Mouse (Mus musculus) stomach, embryonic 14.5 days (tissue): Measurements from ENCODE around the gene Epn3. TPM values are rescaled to one million over a fixed set of nuclear protein-coding genes. Genes with fewer than 3 reads are reported as not detected.

Experiments used
- ATAC-seq: fragments of 200-750 bp; cut with Nextera tagmentation; 2 replicates; pipeline ENCODE4 v1.8.0; 2017; ENCODE audit warnings: low read depth, moderate TSS enrichment; ENCODE audit not compliant: insufficient number of reproducible peaks, insufficient read depth, low FRiP score
- H3K27ac ChIP-seq: fragments of 300-500 bp; sonication (generic); 2 replicates; pipeline ENCODE4 v1.5.1; 2014; ENCODE audit warnings: mild to moderate bottlenecking, low read length, moderate library complexity, mixed read lengths
- H3K27me3 ChIP-seq: fragments of 300-500 bp; sonication (generic); 2 replicates; pipeline ENCODE4 v1.6.1; 2014; ENCODE audit warnings: low read length, control low read depth, mixed read lengths; ENCODE audit not compliant: control insufficient read depth, insufficient read depth
- H3K36me3 ChIP-seq: fragments of 300-500 bp; sonication (generic); 2 replicates; pipeline ENCODE4 v1.6.1; 2014; ENCODE audit warnings: mild to moderate bottlenecking, control low read depth, low read length, moderate library complexity, mixed read lengths; ENCODE audit not compliant: control insufficient read depth, insufficient read depth
- H3K4me1 ChIP-seq: fragments of 300-500 bp; sonication (generic); 2 replicates; pipeline ENCODE4 v1.6.1; 2014; ENCODE audit warnings: low read length, control low read depth, mixed read lengths; ENCODE audit not compliant: control insufficient read depth, insufficient read depth
- H3K4me2 ChIP-seq: fragments of 300-500 bp; sonication (generic); replicated peaks from 2 replicates; pipeline ENCODE4 v1.6.1; 2014; ENCODE audit warnings: low read depth, low read length, control low read depth
- H3K4me3 ChIP-seq: fragments of 300-500 bp; sonication (generic); 2 replicates; pipeline ENCODE4 v1.5.1; 2014; ENCODE audit warnings: low read depth, low read length, control low read depth
- H3K9ac ChIP-seq: fragments of 300-500 bp; sonication (generic); replicated peaks from 2 replicates; pipeline ENCODE4 v1.6.1; 2014; ENCODE audit warnings: low read depth, mild to moderate bottlenecking, control low read depth, low read length, moderate library complexity, mixed read lengths
- H3K9me3 ChIP-seq: fragments of 300-500 bp; sonication (generic); 2 replicates; pipeline ENCODE4 v1.6.1; 2016; ENCODE audit warnings: low read depth, low read length, control low read depth; ENCODE audit not compliant: control insufficient read depth
- WGBS: fragments of 180-500 bp; shearing (Covaris S2); extraction: QIAGEN DNeasy Blood & Tissue Kit; methylation state at CpG from one replicate; pipeline ENCODE4 v1.1.7; 2014; 5-methylcytosine and 5-hydroxymethylcytosine counted together
- polyA plus RNA-seq: library from polyadenylated mRNA; unstranded; fragments of >200 nt; fragmentation: Nextera tagmentation; extraction: Ambion mirVana; gene quantifications from 2 replicates; pipeline ENCODE4 v1.2.1, GENCODE M21; 2014

Epn3 gene
- polyA plus RNA-seq, 1 experiment from 2014 or later = 7.5 TPM

GRCm38 (mm10) chr11:94542400-94542799 lies 42.6 kb upstream of the Epn3 start:
- no peaks in the 10 kb centered on the region for H3K9me3 ChIP-seq
- H3K9ac ChIP-seq = no peak overlapping the region
- 82% methylated on average over 4 of the region's 4 CpGs for WGBS
- H3K4me2 ChIP-seq = no peak overlapping the region
- ATAC-seq = no peak
- 0 out of 2 replicates have a peak, but pooled peaks cover 6% of the 10 kb centered on the region for H3K4me1 ChIP-seq
- no peaks in the 10 kb centered on the region for H3K27me3 ChIP-seq
- no peak overlapping the region for H3K27ac ChIP-seq
- H3K4me3 ChIP-seq = no peak overlapping the region
- H3K36me3 ChIP-seq = no peaks in the 10 kb centered on the region; the same call in 1 of the 2 replicates

DNA sequence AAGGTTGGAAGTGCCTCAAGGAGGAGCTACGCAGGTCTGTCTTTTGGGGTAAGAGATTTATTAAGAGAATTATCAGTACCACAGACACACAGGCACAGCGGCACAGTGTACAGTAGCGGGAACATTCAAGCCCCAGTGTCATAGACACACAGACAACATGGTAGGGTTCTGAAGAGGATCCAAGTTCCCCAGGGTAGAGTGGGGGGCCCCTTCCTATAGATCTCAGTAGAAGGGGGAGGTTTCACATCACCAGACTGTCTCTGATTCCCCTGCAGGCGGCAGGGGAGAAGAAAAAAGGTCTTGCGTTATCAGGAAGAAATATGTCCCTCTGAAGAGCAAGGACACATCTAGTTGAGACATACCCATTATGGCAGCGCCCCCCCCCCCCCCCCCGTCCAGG lies 40.0 kb upstream of the Epn3 start:
- ATAC-seq = no peak
- 0 out of 2 replicates have a peak, but pooled peaks cover 6% of the 10 kb centered on the region for H3K4me1 ChIP-seq
- 82% methylated on average over 7 of the region's 7 CpGs for WGBS

DNA sequence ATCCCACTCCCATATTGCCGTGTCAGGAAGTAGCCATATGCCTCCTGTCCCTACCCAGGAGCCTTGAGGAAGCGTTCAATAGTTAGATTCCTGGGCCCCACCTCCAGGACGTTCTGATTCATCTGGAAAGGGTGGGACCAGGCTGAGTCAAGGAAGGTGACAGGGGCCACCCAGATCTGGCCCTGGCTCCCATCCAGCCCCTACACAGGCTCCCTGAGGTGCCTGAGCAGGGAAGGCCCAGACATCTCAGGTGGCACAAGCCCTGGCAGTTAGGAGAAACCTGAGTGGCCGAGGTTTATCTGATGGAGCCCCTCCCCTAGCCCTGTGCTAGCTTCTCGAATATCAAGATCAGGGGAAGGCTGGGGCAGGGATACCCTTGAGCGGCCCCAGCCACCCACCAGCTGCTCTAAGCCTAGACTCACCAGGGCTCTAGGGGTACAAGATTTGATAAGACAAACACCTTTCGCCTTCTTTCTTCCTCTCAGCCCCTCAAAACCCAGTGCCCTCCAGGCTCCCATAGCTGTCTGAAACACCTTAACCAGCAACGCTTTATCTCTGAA lies 39.0 kb upstream of the Epn3 start:
- no peaks in the 10 kb centered on the region; the same call in 1 of the 2 replicates for H3K36me3 ChIP-seq
- H3K27me3 ChIP-seq = no peaks in the 10 kb centered on the region
- no peak overlapping the region for H3K4me2 ChIP-seq
- H3K4me1 ChIP-seq = 0 out of 2 replicates have a peak, but pooled peaks cover 3% of the 10 kb centered on the region
- WGBS = 53% methylated on average over 8 of the region's 8 CpGs
- H3K9ac ChIP-seq = no peak overlapping the region
- H3K27ac ChIP-seq = no peak overlapping the region
- ATAC-seq = 0 out of 2 replicates have a peak, but pooled peaks have one; percentile 53
- H3K9me3 ChIP-seq = no peaks in the 10 kb centered on the region
- H3K4me3 ChIP-seq = no peak overlapping the region

More for the DNA sequence above, 40.0 kb upstream of the Epn3 start:
- Histone ChIP-seq H3K9ac (no peak overlapping the region), H3K27me3 (no peaks in the 10 kb centered on the region), H3K4me3 (no peak overlapping the region), H3K27ac (no peak overlapping the region), H3K4me2 (no peak overlapping the region), H3K9me3 (no peaks in the 10 kb centered on the region), H3K36me3 (no peaks in the 10 kb centered on the region; the same call in 1 of the 2 replicates)

DNA sequence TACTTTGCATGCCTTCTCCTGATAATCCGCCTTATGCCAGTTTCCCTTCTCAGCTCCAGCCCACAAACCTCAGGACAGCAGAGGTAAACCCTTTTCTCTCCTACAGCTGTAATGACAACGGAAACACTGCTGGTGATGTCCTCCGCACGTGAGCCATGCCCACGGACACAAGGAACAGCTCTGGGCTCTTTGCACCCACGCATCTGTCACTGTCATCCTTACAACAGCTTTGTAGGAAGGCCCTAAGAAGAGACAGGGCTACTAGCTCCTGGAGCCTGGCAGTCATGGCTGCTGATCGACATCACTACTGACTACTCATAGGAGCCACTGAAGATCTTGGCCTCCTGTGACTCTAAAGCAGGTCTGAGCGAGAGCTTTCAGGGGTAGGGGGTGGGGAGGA lies 33.4 kb upstream of the Epn3 start:
- Histone ChIP-seq H3K4me1 (no peaks in the 10 kb centered on the region; the same call in 1 of the 2 replicates), H3K4me3 (no peak overlapping the region)
- no peak for ATAC-seq

GRCm38 (mm10) chr11:94528879-94529278 lies 29.1 kb upstream of the Epn3 start:
- H3K36me3 ChIP-seq = no peaks in the 10 kb centered on the region
- H3K4me3 ChIP-seq = no peak overlapping the region
- H3K9me3 ChIP-seq = no peaks in the 10 kb centered on the region
- H3K9ac ChIP-seq = no peak overlapping the region
- peaks cover 8% of the 10 kb centered on the region; the same call in 1 of the 2 replicates for H3K4me1 ChIP-seq
- H3K27ac ChIP-seq = no peak overlapping the region
- no peak overlapping the region for H3K4me2 ChIP-seq
- no peak for ATAC-seq
- H3K27me3 ChIP-seq = no peaks in the 10 kb centered on the region
- WGBS = 44% methylated on average over 3 of the region's 3 CpGs

More for the DNA sequence above, 33.4 kb upstream of the Epn3 start:
- 65% methylated on average over 8 of the region's 8 CpGs for WGBS
- Histone ChIP-seq H3K9me3 (no peaks in the 10 kb centered on the region), H3K9ac (no peak overlapping the region), H3K4me2 (no peak overlapping the region), H3K36me3 (no peaks in the 10 kb centered on the region), H3K27me3 (no peaks in the 10 kb centered on the region), H3K27ac (no peak overlapping the region)

DNA sequence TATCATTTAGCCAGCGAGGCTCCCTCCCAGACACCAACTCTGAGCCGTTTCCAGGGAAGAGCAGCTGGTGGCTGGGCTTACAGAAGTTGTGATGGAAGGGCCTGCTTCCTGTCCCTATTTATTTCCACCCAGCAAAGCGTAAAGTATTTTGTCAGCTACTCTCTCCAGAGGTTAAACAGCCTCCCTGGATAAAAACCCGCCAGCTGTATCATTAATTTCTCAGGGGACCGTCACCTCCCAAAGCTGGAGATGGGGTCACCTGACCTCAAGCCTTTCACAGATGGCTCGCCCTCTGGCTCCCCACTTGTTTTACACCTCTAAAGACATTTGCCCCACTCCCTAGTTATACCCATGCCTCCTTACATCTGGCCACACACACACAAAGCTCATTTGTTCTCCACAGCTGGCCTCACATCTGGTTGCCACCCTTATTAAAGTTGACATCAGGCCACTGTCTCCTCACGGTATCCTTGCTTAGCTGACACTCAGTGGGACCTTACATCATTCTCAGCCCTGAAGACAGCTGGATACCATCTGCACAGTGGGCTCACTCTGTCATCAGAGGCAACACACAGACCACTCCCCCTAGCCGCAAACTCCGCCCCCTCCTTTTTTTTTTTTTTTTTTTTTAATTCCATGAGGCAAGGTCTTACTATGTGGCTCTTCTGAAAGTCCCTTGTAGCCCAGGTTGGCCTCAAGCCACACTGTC lies 26.6 kb upstream of the Epn3 start:
- peak; percentile 48 for ATAC-seq
- peak overlapping the region; percentile 48 for H3K27ac ChIP-seq

DNA sequence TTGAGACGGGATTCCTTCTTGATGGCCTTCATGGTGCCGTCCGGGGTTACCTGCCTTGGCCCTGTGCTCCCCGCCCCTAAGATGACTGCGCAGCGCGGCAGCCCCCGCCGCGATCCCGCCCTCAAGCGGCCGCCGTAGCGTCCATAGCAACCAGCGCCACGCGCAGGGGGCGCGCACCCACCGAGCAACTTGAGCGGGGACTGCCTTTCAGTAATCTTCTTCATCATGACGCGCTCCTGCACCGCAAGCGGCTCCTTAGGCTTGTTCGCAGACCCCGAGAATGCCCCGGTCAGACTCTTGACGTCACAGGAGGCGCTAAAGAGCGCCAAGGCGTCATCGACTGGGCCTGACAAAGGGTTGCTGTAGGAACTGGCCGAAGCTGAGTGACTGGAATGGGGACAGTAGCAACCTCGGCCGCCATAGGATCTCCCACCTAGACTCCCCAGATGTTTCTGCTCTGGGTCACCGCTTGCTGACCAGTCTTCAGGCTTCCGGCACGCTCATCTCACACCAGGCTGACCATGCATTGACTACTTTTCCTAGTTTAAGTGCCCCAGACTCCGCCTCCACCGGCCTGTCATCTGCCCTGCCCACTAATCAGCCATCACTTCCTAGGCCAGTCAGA lies 21.6 kb upstream of the Epn3 start, which contains the start of gene Mycbpap:
Gene Mycbpap (minus strand): TSS at position 524 of the 625 bp plus-strand sequence.
- H3K4me1 ChIP-seq = peaks cover 10% of the 10 kb centered on the region; the same call in 1 of the 2 replicates
- ATAC-seq = peak; percentile 70
- no peaks in the 10 kb centered on the region for H3K27me3 ChIP-seq
- no peaks in the 10 kb centered on the region for H3K9me3 ChIP-seq
- no peak within 1 kb of the TSS for H3K27ac ChIP-seq
- H3K4me3 ChIP-seq = peak within 1 kb of the TSS; percentile 50
- no peaks in the 10 kb centered on the region for H3K36me3 ChIP-seq
- peak within 1 kb of the TSS; percentile 67 for H3K4me2 ChIP-seq
- H3K9ac ChIP-seq = peak within 1 kb of the TSS; percentile 18
- under 1% methylated on average over 42 of the region's 42 CpGs for WGBS

More for the DNA sequence above, 26.6 kb upstream of the Epn3 start:
- H3K4me2 ChIP-seq = no peak overlapping the region
- no peaks in the 10 kb centered on the region for H3K36me3 ChIP-seq
- peaks cover 8% of the 10 kb centered on the region; the same call in 1 of the 2 replicates for H3K4me1 ChIP-seq
- H3K27me3 ChIP-seq = no peaks in the 10 kb centered on the region
- 36% methylated on average over 9 of the region's 9 CpGs for WGBS
- H3K9me3 ChIP-seq = no peaks in the 10 kb centered on the region
- H3K4me3 ChIP-seq = no peak overlapping the region
- no peak overlapping the region for H3K9ac ChIP-seq

DNA sequence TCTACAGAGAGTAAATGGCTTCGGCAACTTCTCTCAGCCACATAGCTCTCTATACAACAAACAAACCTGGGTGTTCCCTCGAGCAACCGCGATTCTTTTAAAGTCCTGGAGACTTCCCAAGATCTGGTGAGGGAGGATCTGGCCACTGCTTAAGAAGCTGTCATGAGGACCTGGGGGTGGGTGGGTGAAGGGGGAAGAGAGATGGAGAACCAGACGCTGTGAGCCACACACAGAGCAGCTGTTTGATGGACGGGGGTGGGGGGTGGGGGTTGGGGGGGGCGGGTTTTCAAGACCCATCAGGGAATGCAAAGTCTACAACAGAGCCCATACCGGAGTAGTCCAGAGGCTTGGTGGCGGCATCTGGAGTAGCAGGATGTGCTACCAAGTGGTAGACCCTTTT lies 13.7 kb upstream of the Epn3 start:
- Histone ChIP-seq H3K4me1 (0 out of 2 replicates have a peak, but pooled peaks cover 3% of the 10 kb centered on the region), H3K9me3 (no peaks in the 10 kb centered on the region), H3K4me2 (no peak overlapping the region), H3K9ac (no peak overlapping the region), H3K36me3 (no peaks in the 10 kb centered on the region), H3K27me3 (no peaks in the 10 kb centered on the region), H3K4me3 (no peak overlapping the region), H3K27ac (no peak overlapping the region)
- WGBS = 33% methylated on average over 9 of the region's 9 CpGs
- no peak for ATAC-seq
